Mouse (Mus musculus) embryonic facial prominence, embryonic 10.5 days (tissue): Measurements from ENCODE around the gene Ly6c2. TPM values are rescaled to one million over a fixed set of nuclear protein-coding genes. Genes with fewer than 3 reads are reported as not detected.
"Not testable (repeated sequence)": the region's sequence is repeated elsewhere in the genome, so short reads cannot be mapped to it uniquely, and the experiment has no call there.

ENCODE experiments used
- DNase-seq: peaks from one replicate; pipeline ENCODE4 v3.0.0-alpha.2; 2017; ENCODE audit warnings: low spot score
- H3K27ac ChIP-seq: fragments of 300-500 bp; sonication (generic); replicated peaks from 2 replicates; pipeline ENCODE4 v1.5.1; 2016; ENCODE audit warnings: mild to moderate bottlenecking
- H3K27me3 ChIP-seq: fragments of 300-500 bp; sonication (generic); replicated peaks from 2 replicates; pipeline ENCODE4 v1.6.1; 2016; ENCODE audit warnings: low read depth, mild to moderate bottlenecking; ENCODE audit not compliant: poor library complexity, severe bottlenecking
- H3K36me3 ChIP-seq: fragments of 300-500 bp; sonication (generic); replicated peaks from 2 replicates; pipeline ENCODE4 v1.6.1; 2016; ENCODE audit warnings: mild to moderate bottlenecking, moderate library complexity
- H3K4me1 ChIP-seq: fragments of 300-500 bp; sonication (generic); 2 replicates; pipeline ENCODE4 v1.6.1; 2016
- H3K4me3 ChIP-seq: fragments of 300-500 bp; sonication (generic); 2 replicates; pipeline ENCODE4 v1.5.1; 2016; ENCODE audit warnings: mild to moderate bottlenecking, moderate library complexity
- H3K9me3 ChIP-seq: fragments of 300-500 bp; sonication (generic); 2 replicates; pipeline ENCODE4 v1.6.1; 2016; ENCODE audit warnings: mild to moderate bottlenecking
- WGBS: fragments of 180-500 bp; shearing (Covaris S2); methylation state at CpG from one replicate; pipeline ENCODE4 v1.1.7; 2016; 5-methylcytosine and 5-hydroxymethylcytosine counted together
- polyA plus RNA-seq: library from polyadenylated mRNA; unstranded; fragments of >200 nt; fragmentation: Nextera tagmentation; extraction: Ambion mirVana; gene quantifications from 2 replicates; pipeline ENCODE4 v1.2.1, GENCODE M21; 2016

The Ly6c2 gene
- polyA plus RNA-seq, 1 experiment from 2014 or later, result not detected

DNA sequence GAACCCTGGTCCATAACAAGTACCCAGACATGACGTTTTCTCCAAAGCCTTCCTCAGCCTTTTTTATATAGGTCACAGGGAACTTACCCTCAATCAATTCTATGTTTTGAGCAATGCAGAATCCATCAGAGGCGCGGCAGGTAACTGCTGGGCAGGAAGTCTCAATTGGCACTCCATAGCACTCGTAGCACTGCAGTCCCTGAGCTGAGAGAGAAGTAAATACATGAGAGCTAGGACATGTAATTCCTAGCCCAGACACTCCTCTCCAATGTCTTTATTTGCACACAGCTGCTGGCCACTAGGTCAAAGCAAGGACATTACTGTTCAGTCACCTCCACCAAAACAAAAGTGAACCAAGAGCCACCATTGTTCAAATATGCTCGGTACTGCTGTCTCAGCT lies 1.3 kb downstream of the Ly6c2 start:
- H3K36me3 ChIP-seq, H3K9me3 ChIP-seq, H3K27ac ChIP-seq, H3K27me3 ChIP-seq, H3K4me1 ChIP-seq, H3K4me3 ChIP-seq, DNase-seq: not testable (repeated sequence)
- 74% methylated on average over 4 of the region's 5 CpGs for WGBS

DNA sequence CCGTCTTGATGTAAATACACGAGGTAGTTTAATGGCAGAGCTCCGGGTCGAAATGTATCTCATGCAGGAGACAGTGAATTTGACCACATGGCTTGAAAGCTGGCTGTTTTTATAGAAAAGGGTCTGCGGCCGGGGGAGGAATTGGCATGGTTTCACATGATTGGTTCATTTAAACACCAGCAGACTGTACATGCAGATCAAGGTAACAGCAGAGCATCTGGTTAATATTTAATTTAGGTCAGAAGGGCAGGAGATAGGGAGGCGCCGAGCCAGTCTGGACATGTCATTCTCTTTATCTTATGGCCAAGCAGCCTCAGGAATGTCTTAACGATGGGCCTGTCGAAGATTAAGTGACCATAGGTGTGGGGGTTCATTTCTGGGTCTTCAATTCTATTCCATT lies 12.5 kb downstream of the Ly6c2 start:
- DNase-seq, result no peak
- Histone ChIP-seq H3K9me3 (no peaks in the 10 kb centered on the region), H3K27ac (no peak overlapping the region), H3K4me3 (no peak overlapping the region), H3K36me3 (no peaks in the 10 kb centered on the region), H3K4me1 (no peaks in the 10 kb centered on the region), H3K27me3 (no peaks in the 10 kb centered on the region)
- 87% methylated on average over 10 of the region's 10 CpGs for WGBS

DNA sequence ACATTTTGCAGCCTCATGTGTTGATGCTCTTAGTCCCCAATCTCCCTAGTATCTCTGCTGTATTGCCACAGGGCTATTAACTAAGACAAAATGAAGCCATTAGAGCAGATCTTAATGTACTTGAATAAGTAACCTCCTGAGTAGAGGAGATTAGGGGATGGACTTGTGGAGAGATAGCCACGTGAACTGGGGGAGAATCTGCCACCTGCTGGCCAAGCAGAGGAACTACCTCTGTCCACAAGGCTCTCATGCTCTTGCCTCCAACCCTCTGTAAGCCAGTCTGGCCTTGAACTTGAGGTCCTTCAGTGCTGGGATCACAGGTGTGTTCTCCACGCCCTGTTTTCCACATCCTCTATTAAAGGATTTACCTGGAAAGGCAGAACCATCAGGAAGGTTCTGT lies 23.7 kb downstream of the Ly6c2 start:
- WGBS, result 11% methylated on average over 2 of the region's 2 CpGs
- H3K9me3 ChIP-seq, H3K36me3 ChIP-seq: not testable (repeated sequence)

DNA sequence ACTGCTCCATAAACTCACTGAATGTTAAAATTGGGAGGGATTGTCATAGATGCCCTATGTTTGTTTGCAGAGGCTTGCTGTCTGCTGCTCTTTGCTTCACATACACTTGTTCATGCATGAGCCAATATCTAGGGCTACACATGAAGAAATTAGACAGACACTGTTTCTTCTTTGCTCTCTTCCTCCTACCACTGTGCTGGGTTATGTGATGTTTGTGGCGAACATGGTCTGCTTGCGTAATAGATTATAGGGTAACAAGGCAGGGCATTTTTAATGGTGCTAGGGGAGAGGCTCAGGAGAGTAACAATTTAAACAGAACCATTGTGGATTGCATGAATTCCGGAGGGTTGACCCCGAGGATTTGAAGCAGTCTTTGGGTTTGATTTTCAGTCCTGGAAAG lies 41.8 kb downstream of the Ly6c2 start:
- Histone ChIP-seq H3K4me3 (no peak overlapping the region), H3K36me3 (no peaks in the 10 kb centered on the region), H3K27me3 (no peaks in the 10 kb centered on the region), H3K27ac (no peak overlapping the region), H3K4me1 (no peaks in the 10 kb centered on the region), H3K9me3 (no peaks in the 10 kb centered on the region)
- 88% methylated on average over 4 of the region's 4 CpGs for WGBS
- no peak for DNase-seq

More for the DNA sequence above, 23.7 kb downstream of the Ly6c2 start:
- not testable (repeated sequence) for DNase-seq, H3K27ac ChIP-seq, H3K27me3 ChIP-seq, H3K4me3 ChIP-seq, H3K4me1 ChIP-seq

DNA sequence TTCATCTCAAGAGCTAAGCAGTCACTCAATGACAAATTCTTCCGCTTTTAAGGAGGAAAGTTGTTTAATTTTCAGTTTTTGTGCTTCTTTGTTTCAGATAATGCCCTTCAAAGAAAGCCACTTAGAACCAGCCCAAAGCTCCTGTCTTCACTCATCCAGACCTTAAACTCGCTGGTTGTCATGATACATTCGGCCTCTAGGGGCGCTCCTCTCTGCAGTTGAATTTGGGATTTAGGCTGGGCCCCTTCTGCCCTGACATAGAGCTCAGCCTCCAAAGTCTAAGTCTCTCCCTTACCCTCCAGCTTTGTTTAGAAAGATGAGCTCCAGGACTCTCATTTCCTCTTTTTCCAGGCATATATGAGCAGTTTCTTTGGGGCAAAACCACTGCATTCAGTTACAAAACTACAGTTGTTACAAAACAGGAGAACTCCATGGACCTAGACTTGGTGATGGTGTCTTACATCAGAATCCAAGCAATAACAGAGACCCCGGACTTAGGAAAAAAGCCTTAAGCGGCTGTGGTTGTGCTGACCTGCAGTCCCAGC lies 49.7 kb downstream of the Ly6c2 start:
- not testable (repeated sequence) for H3K9me3 ChIP-seq, H3K27me3 ChIP-seq, H3K27ac ChIP-seq, H3K36me3 ChIP-seq, H3K4me1 ChIP-seq, H3K4me3 ChIP-seq
- peak; percentile 66 for DNase-seq
- WGBS, result 35% methylated on average over 6 of the region's 6 CpGs

DNA sequence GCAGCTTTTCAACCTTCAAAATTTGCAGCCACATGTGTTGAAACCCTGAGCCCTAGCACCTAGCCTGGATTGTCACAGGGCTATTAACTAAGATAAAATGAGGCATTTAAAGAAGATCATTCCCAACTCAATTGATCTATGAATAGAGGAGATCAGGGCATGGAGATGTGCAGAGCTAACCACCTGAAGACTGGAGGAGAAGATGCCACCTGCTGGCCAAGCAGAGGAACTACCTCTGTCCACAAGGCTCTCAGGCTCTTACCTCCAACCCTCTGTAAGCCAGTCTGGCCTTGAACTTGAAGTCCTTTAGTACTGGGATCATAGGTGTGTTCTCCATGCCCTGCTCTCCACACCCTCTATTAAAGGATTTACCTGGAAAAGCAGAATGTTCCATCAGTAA lies 51.3 kb downstream of the Ly6c2 start:
- peak; percentile 26 for DNase-seq
- H3K36me3 ChIP-seq, result no peaks in the 10 kb centered on the region
- H3K27me3 ChIP-seq, result no peaks in the 10 kb centered on the region
- H3K9me3 ChIP-seq, result no peaks in the 10 kb centered on the region
- no peak overlapping the region for H3K27ac ChIP-seq
- no peak overlapping the region for H3K4me3 ChIP-seq
- H3K4me1 ChIP-seq, result no peaks in the 10 kb centered on the region

Other genes with a start within 250 kb of the Ly6c2 start
- gene 2010109I03Rik, start 214.9 kb downstream of the Ly6c2 start, polyA plus RNA-seq, result not detected in 2 replicates
- not detected in 2 replicates for gene Ly6i, start 128.5 kb downstream of the Ly6c2 start, polyA plus RNA-seq
- 0.44 TPM in 1 of 2 replicates, not detected in the other for gene Ly6a, start 113.9 kb downstream of the Ly6c2 start, polyA plus RNA-seq
- 0.60 and 0.72 TPM in 2 replicates for gene Ly6c1, start 63.1 kb downstream of the Ly6c2 start, polyA plus RNA-seq
- not detected in 2 replicates for gene Ly6g, start 43.3 kb upstream of the Ly6c2 start, polyA plus RNA-seq
- gene BC025446, start 104.4 kb upstream of the Ly6c2 start, polyA plus RNA-seq, result not detected in 2 replicates
- gene Ly6f, start 156.5 kb upstream of the Ly6c2 start, polyA plus RNA-seq, result not detected in 2 replicates